Mouse (Mus musculus): ENCODE results near the gene Zbtb16. TPM values are rescaled to one million over a fixed set of nuclear protein-coding genes. Genes with fewer than 3 reads are reported as not detected.

Gene Zbtb16
- polyA plus RNA-seq, 1 experiment = 3.0 TPM

DNA sequence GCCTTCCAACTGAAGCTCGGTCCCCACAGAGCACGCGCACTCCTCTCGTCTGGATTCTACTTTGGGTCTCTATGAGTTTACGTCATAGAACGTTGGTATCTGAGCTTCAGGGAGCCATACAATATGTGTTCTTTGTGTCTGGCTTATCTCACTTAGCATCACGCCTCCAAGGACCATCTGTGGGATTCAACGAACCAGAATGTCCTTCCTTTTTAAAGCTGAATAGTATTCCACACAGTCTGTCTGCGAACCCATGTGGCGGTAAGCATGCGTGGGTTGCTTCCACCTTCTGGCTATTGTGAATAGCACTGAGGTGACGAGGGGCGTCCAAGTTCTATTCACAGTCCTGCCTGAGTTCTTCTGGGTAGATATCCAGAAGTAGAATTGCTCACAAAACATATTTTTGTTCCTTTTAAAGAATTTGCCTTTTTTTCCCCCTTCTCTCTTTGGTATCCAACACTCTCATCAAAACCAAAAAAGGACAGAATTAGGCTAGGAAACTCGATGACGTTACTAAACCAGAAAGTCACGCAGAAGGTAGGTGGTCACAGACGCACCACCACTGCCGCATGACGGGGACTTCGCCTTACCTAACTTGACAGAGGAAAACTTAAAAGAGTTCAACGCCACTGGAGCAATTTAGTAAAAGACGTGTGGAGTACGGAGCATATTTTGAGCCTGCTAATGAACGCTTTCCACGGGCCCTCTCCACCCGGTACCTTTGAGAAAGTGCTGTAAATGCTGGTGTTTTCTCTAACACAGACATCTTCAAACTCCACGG, 32.4 kb downstream of the Zbtb16 start:
- 96% methylated on average over 27 of the region's 27 CpGs for WGBS
- DNase-seq = no peak
- no peaks in the 10 kb centered on the region for H3K27me3 ChIP-seq (replicated peaks; ENCODE audit: control insufficient read depth, insufficient read depth, low read length)

DNA sequence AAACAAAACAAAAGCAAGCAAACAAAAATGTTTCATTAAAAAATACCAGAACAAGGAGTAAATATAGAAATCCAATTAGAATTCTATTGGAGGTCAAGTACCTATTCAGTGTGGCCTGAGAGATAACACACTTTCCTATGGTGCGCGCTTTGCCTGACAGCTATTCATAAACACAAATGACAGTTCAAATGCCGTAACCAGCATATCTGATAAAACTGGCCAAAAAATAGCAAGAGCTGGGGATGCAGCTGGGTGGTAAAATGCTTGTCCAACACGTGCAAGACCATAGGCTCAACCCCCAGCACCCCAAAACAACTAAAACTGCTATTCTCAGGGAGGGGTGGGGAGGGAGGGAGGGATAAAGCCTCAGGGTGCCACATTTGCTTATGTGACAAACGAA, 33.6 kb downstream of the Zbtb16 start:
- DNase-seq = no peak
- H3K27ac ChIP-seq (ENCODE audit: insufficient read depth, low read depth, low read length) = no peak overlapping the region
- no peaks in the 10 kb centered on the region for H3K27me3 ChIP-seq (replicated peaks; ENCODE audit: control insufficient read depth, insufficient read depth, low read length)
- no peaks in the 10 kb centered on the region for H3K4me1 ChIP-seq (ENCODE audit: control insufficient read depth, insufficient read depth, low read length)
- H3K36me3 ChIP-seq (ENCODE audit: control insufficient read depth, insufficient read depth, low read length) = no peaks in the 10 kb centered on the region
- 87% methylated on average over 5 of the region's 5 CpGs for WGBS
- TF ChIP-seq POLR2A (IDR thresholded peaks at IDR 0.05; ENCODE audit: low read depth, low read length) (no peak), CTCF (conservative IDR thresholded peaks at IDR 0.05; ENCODE audit: insufficient read depth, insufficient read length, low read depth, low read length) (no peak)
- H3K4me3 ChIP-seq (ENCODE audit: insufficient read depth, low read depth, low read length) = no peak overlapping the region

More for the DNA sequence above, 32.4 kb downstream of the Zbtb16 start:
- H3K4me3 ChIP-seq (ENCODE audit: insufficient read depth, low read depth, low read length) = no peak overlapping the region
- no peak overlapping the region for H3K27ac ChIP-seq (ENCODE audit: insufficient read depth, low read depth, low read length)
- H3K36me3 ChIP-seq (ENCODE audit: control insufficient read depth, insufficient read depth, low read length) = no peaks in the 10 kb centered on the region
- no peaks in the 10 kb centered on the region for H3K4me1 ChIP-seq (ENCODE audit: control insufficient read depth, insufficient read depth, low read length)
- TF ChIP-seq POLR2A (IDR thresholded peaks at IDR 0.05; ENCODE audit: low read depth, low read length) (no peak), CTCF (conservative IDR thresholded peaks at IDR 0.05; ENCODE audit: insufficient read depth, insufficient read length, low read depth, low read length) (no peak)

DNA sequence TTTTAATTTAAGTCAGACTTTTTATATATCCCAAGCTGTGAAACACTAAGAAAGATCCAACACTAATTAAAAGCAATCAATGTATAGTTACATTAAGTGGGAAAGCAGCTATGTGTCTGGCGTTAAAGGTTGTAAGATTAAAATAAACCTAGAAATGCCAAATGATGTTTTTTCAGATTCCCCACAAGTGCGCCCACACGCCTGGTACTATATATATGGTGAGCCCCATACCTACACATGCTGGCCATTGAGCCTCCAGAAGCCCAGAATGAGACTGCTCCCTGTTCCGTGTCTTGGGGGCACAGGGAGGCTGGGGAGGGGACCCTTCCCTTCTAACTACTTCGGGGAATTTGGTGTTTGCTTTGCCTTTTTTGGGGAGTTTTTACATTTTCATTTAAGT, 34.7 kb downstream of the Zbtb16 start:
- Histone ChIP-seq H3K27me3 (replicated peaks; ENCODE audit: control insufficient read depth, insufficient read depth, low read length) (no peaks in the 10 kb centered on the region), H3K4me3 (ENCODE audit: insufficient read depth, low read depth, low read length) (no peak overlapping the region), H3K4me1 (ENCODE audit: control insufficient read depth, insufficient read depth, low read length) (no peaks in the 10 kb centered on the region), H3K36me3 (ENCODE audit: control insufficient read depth, insufficient read depth, low read length) (no peaks in the 10 kb centered on the region), H3K27ac (ENCODE audit: insufficient read depth, low read depth, low read length) (no peak overlapping the region)
- WGBS = 94% methylated on average over 5 of the region's 5 CpGs
- DNase-seq = no peak
- no peak for TF ChIP-seq CTCF (conservative IDR thresholded peaks at IDR 0.05; ENCODE audit: insufficient read depth, insufficient read length, low read depth, low read length)
- no peak for TF ChIP-seq POLR2A (IDR thresholded peaks at IDR 0.05; ENCODE audit: low read depth, low read length)

DNA sequence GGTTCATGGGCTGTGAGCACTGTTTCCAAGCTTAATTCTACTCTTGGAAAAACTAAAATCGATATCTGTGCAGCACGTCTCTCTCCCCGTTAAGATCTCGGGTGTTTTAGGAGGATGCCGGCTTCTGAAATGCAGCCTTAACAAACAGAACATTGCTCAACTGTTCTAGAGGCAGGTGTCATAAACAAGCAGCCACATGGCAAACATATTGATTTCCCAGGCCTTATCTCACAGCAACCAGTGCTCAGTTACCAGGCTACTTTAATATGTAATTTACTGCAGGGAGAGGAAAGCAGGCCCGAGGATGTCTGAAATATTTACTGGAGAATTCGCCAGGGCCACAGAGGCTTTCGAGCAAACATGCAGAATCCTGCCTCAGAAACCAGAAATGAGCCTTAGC, 35.4 kb downstream of the Zbtb16 start:
- Histone ChIP-seq H3K36me3 (ENCODE audit: control insufficient read depth, insufficient read depth, low read length) (no peaks in the 10 kb centered on the region), H3K4me3 (ENCODE audit: insufficient read depth, low read depth, low read length) (no peak overlapping the region), H3K27me3 (replicated peaks; ENCODE audit: control insufficient read depth, insufficient read depth, low read length) (no peaks in the 10 kb centered on the region), H3K4me1 (ENCODE audit: control insufficient read depth, insufficient read depth, low read length) (no peaks in the 10 kb centered on the region), H3K27ac (ENCODE audit: insufficient read depth, low read depth, low read length) (no peak overlapping the region)
- no peak for DNase-seq
- WGBS = 75% methylated on average over 8 of the region's 8 CpGs
- TF ChIP-seq CTCF (conservative IDR thresholded peaks at IDR 0.05; ENCODE audit: insufficient read depth, insufficient read length, low read depth, low read length) (no peak), POLR2A (IDR thresholded peaks at IDR 0.05; ENCODE audit: low read depth, low read length) (no peak)

DNA sequence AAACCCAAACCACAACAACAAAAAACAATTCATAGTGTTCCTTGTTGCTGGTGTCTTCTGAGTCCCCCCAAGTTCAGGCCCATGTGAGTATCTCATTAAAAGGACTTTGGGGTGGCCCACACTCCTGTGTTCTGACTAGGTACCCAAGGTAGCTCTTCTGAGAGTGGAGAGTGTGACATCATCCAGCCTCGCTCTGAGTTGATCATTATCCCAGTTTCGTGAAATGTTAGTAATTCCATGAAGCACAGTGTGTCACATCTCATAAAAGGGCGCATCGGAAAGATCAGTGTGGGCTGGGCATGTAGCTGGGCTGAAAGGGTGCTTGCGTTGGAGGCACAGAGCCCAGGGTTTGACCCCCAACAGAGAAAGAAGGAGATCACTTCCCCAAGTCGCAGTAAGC, 38.0 kb downstream of the Zbtb16 start:
- DNase-seq = no peak
- Histone ChIP-seq H3K27me3 (replicated peaks; ENCODE audit: control insufficient read depth, insufficient read depth, low read length) (no peaks in the 10 kb centered on the region), H3K4me3 (ENCODE audit: insufficient read depth, low read depth, low read length) (no peak overlapping the region), H3K36me3 (ENCODE audit: control insufficient read depth, insufficient read depth, low read length) (no peaks in the 10 kb centered on the region), H3K4me1 (ENCODE audit: control insufficient read depth, insufficient read depth, low read length) (peaks cover 8% of the 10 kb centered on the region; the same call in 1 of the 2 replicates), H3K27ac (ENCODE audit: insufficient read depth, low read depth, low read length) (no peak overlapping the region)
- 68% methylated on average over 6 of the region's 6 CpGs for WGBS
- TF ChIP-seq POLR2A (IDR thresholded peaks at IDR 0.05; ENCODE audit: low read depth, low read length) (no peak), CTCF (conservative IDR thresholded peaks at IDR 0.05; ENCODE audit: insufficient read depth, insufficient read length, low read depth, low read length) (no peak)

DNA sequence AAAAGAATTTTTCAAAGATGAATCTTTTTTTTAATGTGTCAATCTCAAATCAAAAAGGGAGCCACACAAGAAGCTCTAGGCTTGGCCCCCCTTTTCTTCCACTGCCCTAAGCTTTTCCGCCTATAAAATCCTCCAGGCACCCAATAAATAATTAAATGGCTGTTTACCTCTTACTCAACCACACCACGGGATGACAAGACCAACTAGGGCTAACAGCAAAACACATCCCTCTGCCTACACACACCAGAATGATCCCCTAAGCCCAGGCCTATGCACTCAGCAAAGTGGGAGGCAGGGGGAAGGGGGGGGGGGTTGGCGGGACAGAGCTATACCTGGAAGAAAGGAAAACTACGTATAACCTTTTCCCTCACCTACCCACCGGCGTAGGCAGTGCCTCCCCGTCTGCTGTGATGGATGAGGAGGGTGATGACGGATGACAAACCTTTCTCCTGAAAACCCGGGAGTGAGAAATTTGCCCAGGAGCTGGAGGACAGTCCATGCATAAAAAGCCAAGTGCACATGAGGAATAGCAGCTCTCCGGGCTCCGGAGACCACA, 39.7 kb downstream of the Zbtb16 start:
- Histone ChIP-seq H3K27me3 (replicated peaks; ENCODE audit: control insufficient read depth, insufficient read depth, low read length) (no peaks in the 10 kb centered on the region), H3K4me1 (ENCODE audit: control insufficient read depth, insufficient read depth, low read length) (peaks cover 8% of the 10 kb centered on the region; the same call in 1 of the 2 replicates), H3K36me3 (ENCODE audit: control insufficient read depth, insufficient read depth, low read length) (no peaks in the 10 kb centered on the region), H3K4me3 (ENCODE audit: insufficient read depth, low read depth, low read length) (no peak overlapping the region), H3K27ac (ENCODE audit: insufficient read depth, low read depth, low read length) (no peak overlapping the region)
- no peak for TF ChIP-seq CTCF (conservative IDR thresholded peaks at IDR 0.05; ENCODE audit: insufficient read depth, insufficient read length, low read depth, low read length)
- no peak for TF ChIP-seq POLR2A (IDR thresholded peaks at IDR 0.05; ENCODE audit: low read depth, low read length)
- WGBS = 48% methylated on average over 11 of the region's 11 CpGs
- DNase-seq = no peak

DNA sequence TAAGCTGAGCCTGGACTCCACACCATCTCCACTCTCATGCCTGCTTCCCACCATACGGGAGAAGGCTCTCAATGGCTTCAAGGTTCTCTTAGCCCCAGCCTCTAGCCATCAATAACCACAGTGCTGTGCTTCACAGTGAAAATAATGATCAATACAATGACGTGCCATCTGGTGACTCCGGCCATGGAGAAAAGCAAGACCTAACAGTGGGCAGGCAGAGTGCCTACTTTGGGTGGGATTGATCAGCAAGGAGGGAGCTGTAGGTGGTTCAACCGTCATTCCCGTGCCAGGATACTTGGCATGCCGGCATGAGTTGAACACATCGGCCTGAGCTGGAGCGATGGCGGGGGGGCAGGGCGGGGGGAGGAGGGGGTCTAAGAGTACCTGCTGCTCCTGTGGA, 40.3 kb downstream of the Zbtb16 start:
- no peak for TF ChIP-seq CTCF (conservative IDR thresholded peaks at IDR 0.05; ENCODE audit: insufficient read depth, insufficient read length, low read depth, low read length)
- TF ChIP-seq POLR2A (IDR thresholded peaks at IDR 0.05; ENCODE audit: low read depth, low read length) = no peak
- WGBS = 77% methylated on average over 10 of the region's 10 CpGs
- no peak for DNase-seq
- Histone ChIP-seq H3K27me3 (replicated peaks; ENCODE audit: control insufficient read depth, insufficient read depth, low read length) (no peaks in the 10 kb centered on the region), H3K4me1 (ENCODE audit: control insufficient read depth, insufficient read depth, low read length) (peaks cover 8% of the 10 kb centered on the region; the same call in 1 of the 2 replicates), H3K4me3 (ENCODE audit: insufficient read depth, low read depth, low read length) (no peak overlapping the region), H3K27ac (ENCODE audit: insufficient read depth, low read depth, low read length) (no peak overlapping the region), H3K36me3 (ENCODE audit: control insufficient read depth, insufficient read depth, low read length) (no peaks in the 10 kb centered on the region)

Measured in kidney, adult 2 months (tissue).